Mouse (Mus musculus): ENCODE data around the gene Ostf1. TPM values are rescaled to one million over a fixed set of nuclear protein-coding genes. Genes with fewer than 3 reads are reported as not detected.
A peak's percentile ranks its signal among the peaks of the same experiment; 100 is the strongest.

The Ostf1 gene
- polyA plus RNA-seq, 1 experiment: 64.4 TPM

GRCm38 (mm10) chr19:18598265-18598926, 33.2 kb downstream of the Ostf1 start:
- peak; percentile 83 for TF ChIP-seq CEBPB (IDR thresholded peaks at IDR 0.05; ENCODE audit: low read depth)
- no peak for TF ChIP-seq MYOD1 (IDR thresholded peaks at IDR 0.05; ENCODE audit: control insufficient read depth, insufficient read length, low read depth)
- no peak for TF ChIP-seq MAX (IDR thresholded peaks at IDR 0.05)
- TF ChIP-seq MYOG (IDR thresholded peaks at IDR 0.05; ENCODE audit: control insufficient read depth, extremely low read depth, insufficient read length): no peak
- peak; percentile 61 for TF ChIP-seq FOSL1 (IDR thresholded peaks at IDR 0.05; ENCODE audit: insufficient read depth, low read length, poor library complexity, severe bottlenecking)
- TF ChIP-seq CTCF (IDR thresholded peaks at IDR 0.05; ENCODE audit: control insufficient read depth, insufficient read depth, insufficient read length): no peak
- Histone ChIP-seq H3K4me3 (ENCODE audit: insufficient read depth, poor library complexity, severe bottlenecking) (no peak overlapping the region), H3K79me2 (ENCODE audit: control insufficient read depth, insufficient read depth) (peaks cover 9% of the 10 kb centered on the region), H3ac (ENCODE audit: control insufficient read depth, insufficient read length, low read depth) (no peak overlapping the region), H3K27me3 (ENCODE audit: control insufficient read depth, insufficient read depth, insufficient read length) (no peaks in the 10 kb centered on the region), H3K79me3 (ENCODE audit: low read depth) (peaks cover 3% of the 10 kb centered on the region), H3K36me3 (ENCODE audit: control insufficient read depth, insufficient read depth) (peaks cover 16% of the 10 kb centered on the region)

- Histone ChIP-seq H3K79me3 (ENCODE audit: low read depth) (peaks cover 3% of the 10 kb centered on the region), H3K4me3 (ENCODE audit: insufficient read depth, poor library complexity, severe bottlenecking) (no peak overlapping the region), H3ac (ENCODE audit: control insufficient read depth, insufficient read length, low read depth) (no peak overlapping the region), H3K36me3 (ENCODE audit: control insufficient read depth, insufficient read depth) (peaks cover 14% of the 10 kb centered on the region), H3K79me2 (ENCODE audit: control insufficient read depth, insufficient read depth) (peaks cover 9% of the 10 kb centered on the region), H3K27me3 (ENCODE audit: control insufficient read depth, insufficient read depth, insufficient read length) (no peaks in the 10 kb centered on the region)
- TF ChIP-seq MYOG (IDR thresholded peaks at IDR 0.05; ENCODE audit: control insufficient read depth, extremely low read depth, insufficient read length) (no peak), MAX (IDR thresholded peaks at IDR 0.05) (no peak), CEBPB (IDR thresholded peaks at IDR 0.05; ENCODE audit: low read depth) (no peak), USF1 (IDR thresholded peaks at IDR 0.05; ENCODE audit: low read depth) (no peak), FOSL1 (IDR thresholded peaks at IDR 0.05; ENCODE audit: insufficient read depth, low read length, poor library complexity, severe bottlenecking) (no peak), MYOD1 (IDR thresholded peaks at IDR 0.05; ENCODE audit: control insufficient read depth, insufficient read length, low read depth) (no peak), CTCF (IDR thresholded peaks at IDR 0.05; ENCODE audit: control insufficient read depth, insufficient read depth, insufficient read length) (no peak)
These were observed 33.9 kb downstream of the Ostf1 start for GRCm38 (mm10) chr19:18597772-18598171.

GRCm38 (mm10) chr19:18596876-18597275, 34.7 kb downstream of the Ostf1 start:
- Histone ChIP-seq H3K27me3 (ENCODE audit: control insufficient read depth, insufficient read depth, insufficient read length) (no peaks in the 10 kb centered on the region), H3K79me3 (ENCODE audit: low read depth) (peaks cover 3% of the 10 kb centered on the region), H3K79me2 (ENCODE audit: control insufficient read depth, insufficient read depth) (peaks cover 9% of the 10 kb centered on the region), H3ac (ENCODE audit: control insufficient read depth, insufficient read length, low read depth) (no peak overlapping the region), H3K36me3 (ENCODE audit: control insufficient read depth, insufficient read depth) (peaks cover 7% of the 10 kb centered on the region), H3K4me3 (ENCODE audit: insufficient read depth, poor library complexity, severe bottlenecking) (no peak overlapping the region)
- TF ChIP-seq MAX (IDR thresholded peaks at IDR 0.05) (no peak), CTCF (IDR thresholded peaks at IDR 0.05; ENCODE audit: control insufficient read depth, insufficient read depth, insufficient read length) (no peak), FOSL1 (IDR thresholded peaks at IDR 0.05; ENCODE audit: insufficient read depth, low read length, poor library complexity, severe bottlenecking) (no peak), MYOG (IDR thresholded peaks at IDR 0.05; ENCODE audit: control insufficient read depth, extremely low read depth, insufficient read length) (no peak), MYOD1 (IDR thresholded peaks at IDR 0.05; ENCODE audit: control insufficient read depth, insufficient read length, low read depth) (no peak), USF1 (IDR thresholded peaks at IDR 0.05; ENCODE audit: low read depth) (no peak), CEBPB (IDR thresholded peaks at IDR 0.05; ENCODE audit: low read depth) (no peak)

- peaks cover 5% of the 10 kb centered on the region for H3K36me3 ChIP-seq (ENCODE audit: control insufficient read depth, insufficient read depth)
- H3K79me3 ChIP-seq (ENCODE audit: low read depth): peaks cover 3% of the 10 kb centered on the region
- TF ChIP-seq CTCF (IDR thresholded peaks at IDR 0.05; ENCODE audit: control insufficient read depth, insufficient read depth, insufficient read length) (no peak), USF1 (IDR thresholded peaks at IDR 0.05; ENCODE audit: low read depth) (no peak), FOSL1 (IDR thresholded peaks at IDR 0.05; ENCODE audit: insufficient read depth, low read length, poor library complexity, severe bottlenecking) (no peak), MAX (IDR thresholded peaks at IDR 0.05) (no peak), CEBPB (IDR thresholded peaks at IDR 0.05; ENCODE audit: low read depth) (no peak)
- no peaks in the 10 kb centered on the region for H3K27me3 ChIP-seq (ENCODE audit: control insufficient read depth, insufficient read depth, insufficient read length)
- no peak overlapping the region for H3ac ChIP-seq (ENCODE audit: control insufficient read depth, insufficient read length, low read depth)
- H3K4me3 ChIP-seq (ENCODE audit: insufficient read depth, poor library complexity, severe bottlenecking): no peak overlapping the region
- H3K79me2 ChIP-seq (ENCODE audit: control insufficient read depth, insufficient read depth): peaks cover 9% of the 10 kb centered on the region
These were observed 37.9 kb downstream of the Ostf1 start for GRCm38 (mm10) chr19:18593722-18594121.

- Histone ChIP-seq H3K79me2 (ENCODE audit: control insufficient read depth, insufficient read depth) (peaks cover 9% of the 10 kb centered on the region), H3K27me3 (ENCODE audit: control insufficient read depth, insufficient read depth, insufficient read length) (no peaks in the 10 kb centered on the region), H3K79me3 (ENCODE audit: low read depth) (peaks cover 3% of the 10 kb centered on the region), H3K36me3 (ENCODE audit: control insufficient read depth, insufficient read depth) (peaks cover 5% of the 10 kb centered on the region), H3ac (ENCODE audit: control insufficient read depth, insufficient read length, low read depth) (no peak overlapping the region), H3K4me3 (ENCODE audit: insufficient read depth, poor library complexity, severe bottlenecking) (no peak overlapping the region)
- no peak for TF ChIP-seq MAX (IDR thresholded peaks at IDR 0.05)
- TF ChIP-seq MYOD1 (IDR thresholded peaks at IDR 0.05; ENCODE audit: control insufficient read depth, insufficient read length, low read depth): no peak
- no peak for TF ChIP-seq CEBPB (IDR thresholded peaks at IDR 0.05; ENCODE audit: low read depth)
- TF ChIP-seq MYOG (IDR thresholded peaks at IDR 0.05; ENCODE audit: control insufficient read depth, extremely low read depth, insufficient read length): no peak
- TF ChIP-seq USF1 (IDR thresholded peaks at IDR 0.05; ENCODE audit: low read depth): no peak
- no peak for TF ChIP-seq FOSL1 (IDR thresholded peaks at IDR 0.05; ENCODE audit: insufficient read depth, low read length, poor library complexity, severe bottlenecking)
- TF ChIP-seq CTCF (IDR thresholded peaks at IDR 0.05; ENCODE audit: control insufficient read depth, insufficient read depth, insufficient read length): no peak
These were observed 38.7 kb downstream of the Ostf1 start for GRCm38 (mm10) chr19:18592919-18593318.
